Mouse (Mus musculus) heart, postnatal 10 days (tissue): Measurements from ENCODE around the gene Hoxa2. TPM values are rescaled to one million over a fixed set of nuclear protein-coding genes. Genes with fewer than 3 reads are reported as not detected.

Experiments used
- DNase-seq, 2 experiments: peaks; one replicate each; pipeline ENCODE4 v3.0.0; 2021
- intact Hi-C: fragments of 180-260 bp; cut with DNase I; formaldehyde crosslinking; loops from one replicate; pipeline ENCODE4 v1.15.1; 2025
- total RNA-seq, 2 experiments: library from RNA; stranded (reverse); gene quantifications; 2 replicates each; pipeline ENCODE4 v1.2.3; 2021

Gene Hoxa2
- total RNA-seq, 2 experiments from 2014 or later: 0.98 to 1.0 TPM

DNA sequence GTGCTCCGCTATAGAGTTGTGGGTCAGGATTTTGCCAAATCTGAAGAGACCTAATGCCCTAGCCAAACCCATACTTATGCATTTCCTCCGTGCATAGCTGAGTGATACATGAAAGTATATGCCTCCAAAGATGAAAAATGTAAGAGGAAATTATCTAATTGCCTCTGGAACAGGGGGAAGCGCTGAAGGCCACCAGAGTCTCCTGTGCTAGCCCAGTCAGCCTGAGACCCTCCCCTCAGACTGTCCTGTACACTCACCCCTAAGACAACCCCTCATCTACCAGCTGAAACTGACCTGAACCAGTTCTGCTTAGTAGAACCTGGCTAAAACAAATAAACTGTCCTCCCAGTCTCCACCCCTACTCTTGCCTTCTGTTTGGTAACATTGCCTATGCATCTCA is 16.1 kb upstream of the Hoxa2 start:
- no peak for DNase-seq
- intact Hi-C loops: no loop called here

- DNase-seq: no peak
- intact Hi-C loops: no loop called here
Measured at GRCm38 (mm10) chr6:52180213-52180710, 15.6 kb upstream of the Hoxa2 start.

- intact Hi-C loops: no loop called here
- no peak for DNase-seq
Measured at GRCm38 (mm10) chr6:52179690-52180089, 15.1 kb upstream of the Hoxa2 start.

- no peak for DNase-seq
- intact Hi-C loops: no loop called here
Measured at GRCm38 (mm10) chr6:52178918-52179665, 14.5 kb upstream of the Hoxa2 start.

- no peak for DNase-seq
- intact Hi-C loops: no loop called here
Measured at GRCm38 (mm10) chr6:52177806-52178205, 13.2 kb upstream of the Hoxa2 start.

DNA sequence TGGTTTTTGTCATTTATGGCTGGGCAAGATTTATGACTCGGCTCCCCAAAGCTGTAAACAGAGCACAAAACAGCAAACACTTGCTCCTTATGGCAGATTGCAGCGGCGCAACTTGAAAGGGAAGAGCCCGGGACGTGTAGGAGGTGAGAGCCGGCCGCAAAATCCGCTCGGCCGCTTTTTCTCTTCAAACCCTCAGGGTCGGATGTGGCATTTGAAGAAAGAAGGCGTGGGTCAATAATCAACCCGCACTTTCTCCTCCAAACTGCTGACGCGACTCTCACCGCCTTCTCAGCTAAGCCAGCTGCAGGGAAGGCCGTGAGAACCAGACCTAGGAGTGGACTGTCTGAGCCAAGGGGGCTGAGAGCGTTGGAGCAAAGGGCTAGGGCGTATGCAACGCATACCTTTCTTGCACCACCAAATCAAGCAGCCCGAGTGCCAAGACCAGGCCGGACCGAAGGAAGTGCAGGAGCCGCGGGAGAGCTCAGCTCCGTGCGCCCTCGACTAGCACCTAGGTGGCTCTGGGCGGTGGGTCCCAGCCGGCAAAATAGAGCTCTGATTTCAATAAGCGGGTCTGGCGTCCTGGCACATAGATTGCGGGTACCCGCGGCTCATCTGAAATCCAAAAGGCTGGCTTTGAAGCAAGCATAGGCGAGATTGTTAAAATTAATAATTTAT is 12.6 kb upstream of the Hoxa2 start, which contains the start of gene 5730596B20Rik:
Gene 5730596B20Rik, plus strand, starts transcription at position 438 of the 675 bp plus-strand sequence.
- DNase-seq: no peak
- intact Hi-C loops: no loop called here

GRCm38 (mm10) chr6:52176391-52176790 is 11.8 kb upstream of the Hoxa2 start:
- no peak for DNase-seq
- intact Hi-C loops: no loop called here

DNA sequence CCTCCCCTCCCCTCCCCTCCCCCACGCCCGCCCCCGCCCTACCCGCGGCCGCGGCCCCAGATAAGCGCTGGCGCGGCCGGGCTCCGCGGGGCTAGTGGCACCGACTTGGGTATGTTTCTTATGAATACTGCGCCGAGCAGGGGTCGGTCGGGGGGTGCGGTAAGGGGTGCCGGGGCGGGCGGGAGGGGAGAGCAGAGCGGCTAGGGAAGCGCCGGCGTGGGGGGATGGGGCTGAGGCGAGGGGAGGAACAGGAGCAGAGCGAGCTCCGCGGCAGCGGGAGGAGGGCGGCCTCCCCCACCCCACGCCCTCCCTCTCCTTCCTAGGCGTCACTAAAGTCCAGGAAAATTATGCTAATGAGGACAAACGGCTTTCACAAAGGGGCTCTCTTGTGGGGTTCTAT is 11.2 kb upstream of the Hoxa2 start:
- DNase-seq: no peak
- intact Hi-C loops: no loop called here

- DNase-seq: no peak
- intact Hi-C loops: no loop called here
Measured at GRCm38 (mm10) chr6:52174968-52175751, 10.5 kb upstream of the Hoxa2 start.

GRCm38 (mm10) chr6:52173648-52174047 is 9.0 kb upstream of the Hoxa2 start:
- intact Hi-C loops: no loop called here
- no peak for DNase-seq

GRCm38 (mm10) chr6:52172501-52172900 is 7.9 kb upstream of the Hoxa2 start:
- DNase-seq: peak; percentile 64 to 69
- intact Hi-C loops: no loop called here

DNA sequence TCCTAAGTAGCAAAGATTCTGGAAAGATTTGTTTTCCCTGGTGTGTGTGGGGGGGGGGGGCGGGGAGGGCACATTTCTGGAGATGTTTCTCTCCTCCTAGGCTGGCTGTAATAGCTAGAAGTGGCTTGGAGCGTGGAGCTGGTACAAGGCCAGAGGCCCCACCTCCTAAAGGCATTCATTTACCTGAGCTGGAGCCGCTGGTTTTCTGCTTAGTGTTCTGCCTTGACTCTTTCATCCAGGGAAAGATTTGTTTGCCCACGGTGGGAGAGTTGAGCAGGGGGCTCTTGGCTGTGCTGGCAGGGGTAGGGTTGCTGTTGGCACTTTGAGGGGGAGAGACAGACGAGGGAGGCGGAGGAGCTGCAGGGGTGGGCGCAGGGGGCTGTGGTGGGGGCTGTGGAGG is 7.3 kb upstream of the Hoxa2 start:
- no peak for DNase-seq
- intact Hi-C loops: no loop called here

GRCm38 (mm10) chr6:52171331-52171730 is 6.7 kb upstream of the Hoxa2 start:
- intact Hi-C loops: no loop called here
- DNase-seq: no peak

DNA sequence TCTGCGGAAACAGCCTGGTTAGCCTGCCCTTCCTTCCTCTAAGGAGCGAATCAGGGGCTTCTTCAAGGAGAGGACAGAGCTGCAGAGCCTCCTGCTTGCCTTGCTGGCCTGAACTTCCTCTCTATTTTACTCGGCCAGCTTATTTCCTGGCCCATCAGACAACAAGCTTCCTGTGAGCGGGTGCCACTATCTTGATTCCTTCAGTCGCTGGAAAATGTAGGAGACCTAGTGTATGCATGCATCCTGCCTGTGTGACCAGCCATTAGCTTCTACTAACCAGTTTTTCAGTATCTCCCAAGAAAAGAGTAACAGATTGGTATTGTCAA is 6.2 kb upstream of the Hoxa2 start:
- no peak for DNase-seq
- intact Hi-C loops: no loop called here

- no peak for DNase-seq
- intact Hi-C loops: no loop called here
Measured at GRCm38 (mm10) chr6:52170166-52170897, 5.7 kb upstream of the Hoxa2 start.

- intact Hi-C loops: no loop called here
- no peak for DNase-seq
Measured at GRCm38 (mm10) chr6:52169499-52170165, 5.0 kb upstream of the Hoxa2 start.

DNA sequence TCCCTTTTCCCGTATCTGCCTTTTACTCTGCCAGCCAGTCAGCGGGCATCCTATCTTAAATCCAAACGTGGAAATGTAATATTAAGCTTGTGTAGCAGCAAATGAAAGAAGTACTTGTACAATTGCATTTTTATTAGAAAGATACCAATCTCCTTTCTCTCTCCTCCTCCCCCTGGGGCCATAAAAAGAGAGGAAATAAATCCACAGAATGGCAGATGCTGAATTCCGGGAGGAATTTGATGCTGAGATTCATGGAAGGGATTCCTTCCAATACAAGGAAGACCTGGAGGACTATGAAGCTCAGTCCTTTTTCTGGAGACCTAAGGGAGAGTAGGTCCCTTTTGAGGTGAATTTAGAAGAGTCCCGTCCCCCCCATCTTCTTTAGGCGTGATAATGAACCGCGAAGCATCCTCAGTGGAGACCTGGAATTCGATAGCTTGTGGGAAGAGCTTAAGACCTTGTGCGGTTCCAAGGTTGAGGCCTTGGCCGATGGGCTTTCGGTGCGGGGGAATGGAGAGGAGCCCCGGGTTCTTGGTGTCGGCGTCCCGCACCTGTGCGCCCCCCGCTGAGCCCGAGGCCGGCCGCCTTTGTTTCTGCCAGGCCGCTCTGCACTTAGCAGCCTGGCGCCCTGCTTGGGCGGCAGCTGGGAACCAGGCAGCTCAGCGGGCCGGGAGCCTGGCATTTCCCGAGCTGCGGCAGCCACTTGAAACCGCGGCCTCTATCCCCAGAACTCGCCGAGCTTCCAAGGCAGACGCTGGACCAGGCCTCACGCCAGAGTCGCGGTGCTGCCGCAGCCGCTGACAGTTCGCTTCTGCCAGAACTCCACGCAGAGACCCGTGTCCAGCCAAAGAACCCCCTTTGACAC is 3.8 kb upstream of the Hoxa2 start:
- intact Hi-C loops: no loop called here
- DNase-seq: no peak

- no peak for DNase-seq
- intact Hi-C loops: no loop called here
Measured at GRCm38 (mm10) chr6:52167736-52168161, 3.1 kb upstream of the Hoxa2 start.

DNA sequence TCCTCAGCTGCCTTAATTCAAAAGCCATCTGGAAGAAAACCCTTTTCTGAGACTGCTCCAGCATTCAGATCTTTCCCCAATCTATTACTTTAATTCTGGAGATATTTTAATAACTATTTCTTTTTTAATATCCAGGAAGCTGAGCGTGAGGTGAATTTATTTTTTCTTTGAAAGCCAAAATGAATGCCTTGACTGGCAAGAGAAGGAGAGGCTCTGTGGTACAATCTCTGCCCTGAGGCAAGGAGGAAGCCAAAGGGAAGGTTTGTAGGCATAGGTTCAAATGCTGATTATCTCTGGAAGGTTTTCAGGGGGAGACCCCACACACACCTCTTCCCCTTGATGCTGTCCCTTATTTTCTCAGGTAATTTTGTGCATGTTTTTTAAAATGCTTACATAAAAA is 2.5 kb upstream of the Hoxa2 start:
- no peak for DNase-seq
- intact Hi-C loops: no loop called here
